ENCODE assay signal across 33 mouse cellular contexts in the genomic region with DNA sequence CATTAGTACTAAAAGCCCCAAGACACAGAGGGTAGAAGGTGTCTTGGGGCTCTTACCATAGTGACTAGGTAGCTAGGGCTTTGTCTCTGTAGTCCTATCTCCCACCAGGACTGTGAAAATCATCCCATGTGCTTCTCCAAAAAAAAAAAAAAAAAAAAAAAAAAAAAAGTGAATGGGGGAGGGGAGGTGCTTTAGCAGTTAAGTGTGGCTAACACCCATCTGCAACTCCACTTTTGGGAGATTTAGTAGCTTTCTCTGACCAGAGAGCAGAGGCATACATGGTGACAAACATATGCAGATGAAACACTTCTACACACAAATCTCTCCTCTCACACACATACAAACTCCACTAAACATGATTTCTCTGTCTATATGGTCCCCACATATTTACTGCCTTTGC.
"Had no signal": no experiment of that assay in that cellular context is flagged by ENCODE, and none has a peak within 500 bp of the region (broad histone marks: within the 10 kb centered on the region; RNA-seq: fewer than 3 reads in every experiment).

No protein-coding gene starts in this region.

- H3K27me3 ChIP-seq: limb, embryonic 12.5 days; limb, embryonic 13.5 days; limb, embryonic 15.5 days; liver, embryonic 12.5 days; liver, embryonic 13.5 days; liver, embryonic 15.5 days; lung, embryonic 15.5 days; megakaryocyte, embryonic 14.5 days; midbrain, embryonic 12.5 days; midbrain, embryonic 13.5 days; midbrain, embryonic 15.5 days; neural tube, embryonic 12.5 days; neural tube, embryonic 13.5 days had no signal

- H3K9ac ChIP-seq: limb, embryonic 12.5 days; limb, embryonic 13.5 days; limb, embryonic 15.5 days; liver, embryonic 12.5 days; liver, embryonic 13.5 days; liver, embryonic 14.5 days; liver, embryonic 15.5 days; liver, postnatal 0 days; lung, embryonic 14.5 days; lung, embryonic 15.5 days; midbrain, embryonic 12.5 days; midbrain, embryonic 13.5 days; midbrain, embryonic 15.5 days; neural tube, embryonic 12.5 days; neural tube, embryonic 13.5 days had no signal

- H3K4me3 ChIP-seq: limb, embryonic 10.5 days; limb, embryonic 12.5 days; limb, embryonic 13.5 days; limb, embryonic 15.5 days; liver, embryonic 12.5 days; liver, embryonic 13.5 days; liver, embryonic 15.5 days; lung, embryonic 15.5 days; megakaryocyte, embryonic 14.5 days; midbrain, embryonic 10.5 days; midbrain, embryonic 12.5 days; midbrain, embryonic 13.5 days; midbrain, embryonic 15.5 days; myocyte; neural tube, embryonic 12.5 days; neural tube, embryonic 13.5 days had no signal

- H3K4me2 ChIP-seq: limb, embryonic 12.5 days; limb, embryonic 13.5 days; limb, embryonic 15.5 days; liver, embryonic 11.5 days; liver, embryonic 12.5 days; liver, embryonic 13.5 days; liver, embryonic 15.5 days; lung, embryonic 14.5 days; lung, embryonic 15.5 days; midbrain, embryonic 11.5 days; midbrain, embryonic 12.5 days; midbrain, embryonic 13.5 days; midbrain, embryonic 15.5 days; neural tube, embryonic 12.5 days; neural tube, embryonic 13.5 days had no signal

- H3K9me3 ChIP-seq: limb, embryonic 10.5 days; limb, embryonic 12.5 days; limb, embryonic 13.5 days; limb, embryonic 15.5 days; liver, embryonic 12.5 days; liver, embryonic 13.5 days; liver, embryonic 15.5 days; lung, embryonic 15.5 days; megakaryocyte, embryonic 14.5 days; midbrain, embryonic 10.5 days; midbrain, embryonic 12.5 days; midbrain, embryonic 13.5 days; midbrain, embryonic 15.5 days; neural tube, embryonic 12.5 days; neural tube, embryonic 13.5 days had no signal

- H3K27ac ChIP-seq: limb, embryonic 10.5 days; limb, embryonic 13.5 days; limb, embryonic 15.5 days; liver, embryonic 12.5 days; liver, embryonic 13.5 days; liver, embryonic 14.5 days; liver, embryonic 15.5 days; lung, embryonic 15.5 days; macrophage; midbrain, embryonic 10.5 days; midbrain, embryonic 12.5 days; midbrain, embryonic 13.5 days; midbrain, embryonic 15.5 days; neural tube, embryonic 12.5 days; neural tube, embryonic 13.5 days had no signal

- ATAC-seq: liver, embryonic 12.5 days; liver, postnatal 0 days; lung, postnatal 0 days; midbrain, embryonic 13.5 days; midbrain, embryonic 15.5 days; midbrain, embryonic 16.5 days had no signal

- H3K4me1 ChIP-seq: limb, embryonic 10.5 days; limb, embryonic 12.5 days; limb, embryonic 13.5 days; limb, embryonic 15.5 days; liver, embryonic 13.5 days; lung, embryonic 15.5 days; midbrain, embryonic 10.5 days; midbrain, embryonic 12.5 days; midbrain, embryonic 13.5 days; midbrain, embryonic 15.5 days; neural tube, embryonic 12.5 days; neural tube, embryonic 13.5 days had no signal

- DNase-seq: left cerebral cortex, postnatal 4 days; liver; liver, embryonic 13.5 days; liver, postnatal 0 days; lung, adult 18-20 months; lung, adult 2 months; lung, embryonic 14.5 days; lung, postnatal 10 days; lung, postnatal 14 days; lung, postnatal 36 days; lung, postnatal 4 days; midbrain, embryonic 14.5 days had no signal
